Mouse (Mus musculus): ENCODE results near the gene Herc6. TPM values are rescaled to one million over a fixed set of nuclear protein-coding genes. Genes with fewer than 3 reads are reported as not detected.

Gene Herc6
- 45.3 TPM for polyA plus RNA-seq (2014; fragmentation: Illumina TruSeq; extraction: RNeasy Lipid Tissue Mini Kit (QIAGEN cat#74804); ENCODE audit: low replicate concordance)

DNA sequence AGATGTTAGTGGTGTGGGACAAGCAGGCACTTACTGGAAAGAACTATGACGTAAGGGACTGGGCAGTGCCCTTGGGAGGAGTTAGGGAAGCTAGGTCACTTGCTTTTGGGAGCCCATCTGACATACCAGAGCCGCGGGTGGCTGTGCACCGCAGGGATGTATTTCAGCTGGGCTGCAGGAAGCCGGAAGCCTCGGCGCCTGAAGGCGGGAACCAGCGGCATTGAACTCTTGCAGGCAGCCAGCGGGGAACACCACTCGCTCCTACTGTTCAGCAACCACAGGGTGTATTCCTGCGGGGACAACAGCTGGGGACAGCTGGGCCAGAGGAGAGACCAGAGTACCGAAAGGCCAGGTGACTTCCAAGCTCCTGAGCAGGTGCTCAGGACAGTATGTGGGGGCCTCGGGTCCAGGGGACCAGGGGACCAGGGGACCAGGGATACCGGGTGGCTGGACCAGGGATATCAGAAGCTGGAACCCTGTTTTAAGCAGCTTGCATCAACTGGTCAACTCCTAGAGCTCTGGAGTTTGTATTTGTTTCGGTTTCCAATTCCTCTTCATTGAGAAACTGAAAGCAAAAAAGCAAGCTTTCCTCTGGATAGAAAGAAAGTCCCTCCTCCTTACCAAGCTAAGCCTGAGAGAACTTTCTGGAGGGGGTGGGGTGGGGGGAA lies at the start of gene Herc6:
Gene Herc6, plus strand, starts transcription at position 120 of the 668 bp plus-strand sequence.

DNA sequence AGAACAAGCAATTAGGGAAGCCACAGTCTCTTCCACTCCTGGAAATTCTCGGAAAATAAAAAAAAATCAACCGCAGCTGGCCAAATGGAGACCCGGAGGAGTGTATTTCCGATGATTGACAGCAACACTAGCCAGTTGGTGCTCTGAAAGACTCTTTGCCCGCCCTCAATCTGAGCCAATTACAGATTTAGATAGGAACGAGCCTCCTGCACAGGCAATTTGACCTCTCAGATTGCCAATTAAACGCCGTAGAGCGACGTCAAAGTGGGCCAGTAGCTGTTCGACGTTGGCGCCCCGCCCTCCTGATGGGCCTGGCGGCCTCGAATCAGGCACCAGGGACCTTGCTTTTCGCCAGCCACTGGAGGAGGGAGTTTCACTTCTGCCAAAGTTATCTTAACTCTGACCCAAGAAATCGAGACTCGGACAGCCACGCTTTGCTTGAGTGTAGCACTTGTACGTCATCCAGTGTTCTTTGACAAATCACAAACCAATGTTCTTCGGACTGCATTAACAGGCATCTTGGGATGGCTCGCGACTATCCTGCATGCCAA lies 45.3 kb upstream of the Herc6 start, which contains the start of gene Ppm1k:
Gene Ppm1k, minus strand, starts transcription at position 83 of the 551 bp plus-strand sequence.

DNA sequence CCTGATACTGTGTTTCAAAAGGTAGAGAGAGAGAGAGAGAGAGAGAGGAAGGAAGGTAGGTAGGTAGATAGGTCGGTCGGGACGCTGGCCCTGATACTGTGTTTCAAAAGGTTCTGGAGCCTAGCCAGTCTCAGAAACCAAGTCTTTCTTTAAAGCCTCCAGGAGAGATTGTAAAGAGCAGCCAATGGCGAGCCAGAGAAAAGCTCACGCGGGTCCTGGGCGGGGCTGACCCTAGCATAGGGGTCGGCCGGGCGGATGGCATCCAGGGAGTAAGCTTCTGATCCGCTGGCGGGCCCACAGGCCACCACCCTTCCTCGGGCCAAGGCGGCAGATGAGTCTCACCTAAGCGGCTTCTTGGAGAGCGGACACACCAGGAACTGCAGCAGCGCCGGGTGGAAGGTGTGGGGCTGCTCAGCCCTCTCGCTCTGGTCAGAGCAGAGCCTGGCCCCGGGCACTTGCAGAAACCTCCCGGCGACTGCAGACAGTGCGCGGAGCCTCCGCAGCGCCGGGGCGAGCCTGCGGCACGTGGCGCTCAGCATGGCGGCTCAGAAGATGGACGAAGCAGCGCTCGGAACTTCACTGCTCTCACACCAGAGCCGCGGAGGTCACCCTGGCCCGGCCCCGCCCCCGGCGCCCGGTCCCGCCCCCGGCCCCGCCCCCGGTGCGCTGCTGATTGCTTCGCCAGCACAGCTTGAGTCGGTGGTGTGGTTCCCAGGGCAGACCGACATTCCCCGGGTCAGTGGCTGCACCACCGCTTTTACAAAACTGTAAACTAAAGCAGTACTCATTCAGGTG lies 110.9 kb downstream of the Herc6 start, which contains the start of gene Pyurf:
Gene Pyurf, minus strand, starts transcription at position 612 of the 795 bp plus-strand sequence.

DNA sequence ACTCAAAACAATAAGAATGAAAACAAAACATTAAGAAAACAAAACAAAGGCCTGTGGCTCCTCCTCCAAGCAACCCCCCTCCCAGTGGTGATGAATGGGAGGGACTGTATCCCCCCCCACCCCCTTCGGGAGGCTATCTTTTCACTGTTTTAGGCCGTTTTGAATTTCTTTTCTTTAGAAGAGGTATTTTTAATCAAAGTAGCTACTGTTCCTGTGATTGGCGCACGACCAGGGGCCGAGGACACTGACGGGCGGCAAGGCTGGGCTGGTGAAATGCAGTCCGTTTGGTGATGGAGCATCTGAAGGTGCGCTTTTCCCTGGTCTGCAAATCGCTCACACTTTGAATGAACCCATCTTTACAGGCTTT lies 121.6 kb downstream of the Herc6 start, which contains the start of gene Lancl2:
Gene Lancl2, plus strand, starts transcription at position 165 of the 367 bp plus-strand sequence.

Other genes starting within 250 kb of the Herc6 start
- not detected for gene Vmn1r17, start 217.3 kb upstream of the Herc6 start, polyA plus RNA-seq (2014; fragmentation: Illumina TruSeq; extraction: RNeasy Lipid Tissue Mini Kit (QIAGEN cat#74804); ENCODE audit: low replicate concordance)
- not detected for gene Vmn1r18, start 185.2 kb upstream of the Herc6 start, polyA plus RNA-seq (2014; fragmentation: Illumina TruSeq; extraction: RNeasy Lipid Tissue Mini Kit (QIAGEN cat#74804); ENCODE audit: low replicate concordance)
- not detected for gene Vmn1r19, start 177.2 kb upstream of the Herc6 start, polyA plus RNA-seq (2014; fragmentation: Illumina TruSeq; extraction: RNeasy Lipid Tissue Mini Kit (QIAGEN cat#74804); ENCODE audit: low replicate concordance)
- gene Vmn1r20, start 152.1 kb upstream of the Herc6 start, polyA plus RNA-seq (2014; fragmentation: Illumina TruSeq; extraction: RNeasy Lipid Tissue Mini Kit (QIAGEN cat#74804); ENCODE audit: low replicate concordance): not detected
- 13.4 TPM for gene Ppm1k, start 45.5 kb upstream of the Herc6 start, polyA plus RNA-seq (2014; fragmentation: Illumina TruSeq; extraction: RNeasy Lipid Tissue Mini Kit (QIAGEN cat#74804); ENCODE audit: low replicate concordance)
- 17.6 TPM for gene Pyurf, start 111.1 kb downstream of the Herc6 start, polyA plus RNA-seq (2014; fragmentation: Illumina TruSeq; extraction: RNeasy Lipid Tissue Mini Kit (QIAGEN cat#74804); ENCODE audit: low replicate concordance)
- gene Lancl2, start 121.5 kb downstream of the Herc6 start, polyA plus RNA-seq (2014; fragmentation: Illumina TruSeq; extraction: RNeasy Lipid Tissue Mini Kit (QIAGEN cat#74804); ENCODE audit: low replicate concordance): 15.5 TPM
- gene Vopp1, start 244.2 kb downstream of the Herc6 start, polyA plus RNA-seq (2014; fragmentation: Illumina TruSeq; extraction: RNeasy Lipid Tissue Mini Kit (QIAGEN cat#74804); ENCODE audit: low replicate concordance): 22.5 TPM